In the genomic region with DNA sequence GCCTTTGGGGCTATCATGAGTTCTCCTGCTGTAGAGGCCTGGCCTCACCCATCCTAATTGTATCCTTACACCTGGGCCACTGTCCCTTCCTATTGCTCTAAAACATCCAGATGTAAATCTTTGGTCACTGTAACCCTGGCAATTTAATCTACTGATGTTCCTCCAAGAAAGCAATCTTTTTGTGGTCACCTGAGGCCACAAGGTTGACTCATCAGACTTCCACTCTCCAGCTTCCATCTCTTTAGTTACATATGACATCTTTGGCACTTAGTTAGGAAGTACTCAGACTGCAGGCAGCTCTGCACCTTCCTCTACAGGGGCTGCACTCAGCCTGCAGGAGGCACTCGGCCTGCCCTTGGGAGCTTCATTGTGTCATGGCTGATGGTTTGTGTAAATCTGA, we compare ENCODE assay signal across 23 mouse cellular contexts. TPM values are rescaled to one million over a fixed set of nuclear protein-coding genes. Genes with fewer than 3 reads are reported as not detected.
DNase-seq lines count a peak whose midpoint lies in the region; ATAC-seq and TF ChIP-seq lines count a peak whose summit lies in the region.
"Had no signal": no experiment of that assay in that cellular context is flagged by ENCODE, and none has a peak within 500 bp of the region (broad histone marks: within the 10 kb centered on the region; RNA-seq: fewer than 3 reads in every experiment).

No protein-coding gene starts in this region.

- no peak for DNase-seq in heart, postnatal 0 days (ENCODE audit: low spot score)
- DNase-seq in heart, adult 8-10 months (ENCODE audit: low spot score) = no peak
- no peak for DNase-seq in lung, postnatal 0 days (ENCODE audit: low spot score)
- DNase-seq in 416B (ENCODE audit: low read depth) = peak; percentile 71
- no peak for DNase-seq in midbrain, embryonic 10.5 days (ENCODE audit: low spot score)
- DNase-seq in kidney, adult 11 months = no peak
- DNase-seq: adrenal gland, adult 2 months; adrenal gland, postnatal 14 days; cerebellum, adult 11-12 months; cerebellum, adult 9-10 months; cerebellum, postnatal 14 days; gastrocnemius, postnatal 10 days; gastrocnemius, postnatal 36 days; heart, adult 11 months had no signal

- no peak for TF ChIP-seq EP300 in heart, postnatal 0 days (IDR thresholded peaks at IDR 0.05; ENCODE audit: low read depth)
- no peak for TF ChIP-seq EP300 in lung, postnatal 0 days (IDR thresholded peaks at IDR 0.05)

- peaks cover 18% of the 10 kb centered on the region for H3K36me3 ChIP-seq in heart, postnatal 0 days (replicated peaks; ENCODE audit: control insufficient read depth, insufficient read depth, low read length)
- H3K36me3 ChIP-seq in lung, embryonic 15.5 days = no peaks in the 10 kb centered on the region; the same call in 1 of the 2 replicates
- H3K36me3 ChIP-seq in lung, postnatal 0 days (ENCODE audit: insufficient read depth, low read length) = no peaks in the 10 kb centered on the region
- H3K36me3 ChIP-seq in midbrain, embryonic 10.5 days = 0 out of 2 replicates have a peak, but pooled peaks cover 10% of the 10 kb centered on the region

- ATAC-seq in heart, postnatal 0 days (ENCODE audit: insufficient read depth, low read depth) = no peak
- ATAC-seq in lung, embryonic 15.5 days (ENCODE audit: borderline replicate concordance, extremely low read depth, low FRiP score, low TSS enrichment) = no peak
- no peak for ATAC-seq in lung, postnatal 0 days
- 0 out of 2 replicates have a peak, but pooled peaks have one; percentile 5 for ATAC-seq in granulocyte monocyte progenitor cell, adult 5-6 weeks (replicated peaks; ENCODE audit: poor library complexity, severe bottlenecking)
- ATAC-seq: CD4-positive, CD25-positive, alpha-beta regulatory T cell, adult 4 months; forebrain, embryonic 13.5 days; intestine, postnatal 0 days had no signal

- H3K4me3 ChIP-seq in heart, postnatal 0 days (ENCODE audit: low read depth, low read length) = no peak overlapping the region
- H3K4me3 ChIP-seq in lung, embryonic 15.5 days = no peak overlapping the region
- H3K4me3 ChIP-seq in lung, postnatal 0 days (ENCODE audit: low read depth, low read length) = no peak overlapping the region
- no peak overlapping the region for H3K4me3 ChIP-seq in midbrain, embryonic 10.5 days
- H3K4me3 ChIP-seq: forebrain, embryonic 10.5 days; forebrain, embryonic 13.5 days; hindbrain, embryonic 12.5 days; hindbrain, embryonic 15.5 days had no signal

- H3K27me3 ChIP-seq in heart, postnatal 0 days (ENCODE audit: control insufficient read depth, insufficient read depth, low read length) = no peaks in the 10 kb centered on the region
- H3K27me3 ChIP-seq in lung, embryonic 15.5 days = no peaks in the 10 kb centered on the region
- H3K27me3 ChIP-seq in lung, postnatal 0 days (replicated peaks; ENCODE audit: insufficient read depth, low read length) = no peaks in the 10 kb centered on the region
- H3K27me3 ChIP-seq in midbrain, embryonic 10.5 days (ENCODE audit: low read depth, poor library complexity, severe bottlenecking) = no peaks in the 10 kb centered on the region
- H3K27me3 ChIP-seq: forebrain, embryonic 13.5 days; hindbrain, embryonic 12.5 days; hindbrain, embryonic 15.5 days had no signal

- H3K9ac ChIP-seq in heart, postnatal 0 days (replicated peaks; ENCODE audit: low read depth, low read length) = no peak overlapping the region
- no peak overlapping the region for H3K9ac ChIP-seq in lung, embryonic 15.5 days
- no peak overlapping the region for H3K9ac ChIP-seq in lung, postnatal 0 days (replicated peaks; ENCODE audit: low read depth)
- H3K9ac ChIP-seq: forebrain, embryonic 13.5 days; hindbrain, embryonic 12.5 days; hindbrain, embryonic 15.5 days had no signal

- WGBS in heart, postnatal 0 days = 74% methylated on average over 1 of the region's 1 CpGs
- 78% methylated on average over 1 of the region's 1 CpGs for WGBS in lung, embryonic 15.5 days
- 84% methylated on average over 1 of the region's 1 CpGs for WGBS in lung, postnatal 0 days
- 80% methylated on average over 1 of the region's 1 CpGs for WGBS in midbrain, embryonic 10.5 days

- no peaks in the 10 kb centered on the region for H3K9me3 ChIP-seq in heart, postnatal 0 days (replicated peaks; ENCODE audit: control insufficient read depth, low read length)
- H3K9me3 ChIP-seq in lung, embryonic 15.5 days = no peaks in the 10 kb centered on the region
- H3K9me3 ChIP-seq in lung, postnatal 0 days (ENCODE audit: low read length) = no peaks in the 10 kb centered on the region
- H3K9me3 ChIP-seq in midbrain, embryonic 10.5 days (replicated peaks) = no peaks in the 10 kb centered on the region
- H3K9me3 ChIP-seq: forebrain, embryonic 10.5 days; forebrain, embryonic 13.5 days; hindbrain, embryonic 12.5 days; hindbrain, embryonic 15.5 days had no signal

- TF ChIP-seq CTCF in heart, postnatal 0 days (IDR thresholded peaks at IDR 0.05; ENCODE audit: low read depth) = no peak
- no peak for TF ChIP-seq CTCF in lung, postnatal 0 days (IDR thresholded peaks at IDR 0.05)

- peaks cover 16% of the 10 kb centered on the region for H3K4me1 ChIP-seq in heart, postnatal 0 days (ENCODE audit: control insufficient read depth, insufficient read depth)
- H3K4me1 ChIP-seq in lung, embryonic 15.5 days = peaks cover 16% of the 10 kb centered on the region
- peaks cover 5% of the 10 kb centered on the region; the same call in 1 of the 2 replicates for H3K4me1 ChIP-seq in lung, postnatal 0 days (ENCODE audit: insufficient read depth, low read depth, low read length)
- H3K4me1 ChIP-seq in midbrain, embryonic 10.5 days = peaks cover 13% of the 10 kb centered on the region

- peak overlapping the region; percentile 68; the same call in 1 of the 2 replicates for H3K27ac ChIP-seq in heart, postnatal 0 days (ENCODE audit: low read depth)
- H3K27ac ChIP-seq in lung, embryonic 15.5 days = peak overlapping the region; percentile 68; the same call in 1 of the 2 replicates
- H3K27ac ChIP-seq in lung, postnatal 0 days (ENCODE audit: low read length) = no peak overlapping the region
- no peak overlapping the region for H3K27ac ChIP-seq in midbrain, embryonic 10.5 days (replicated peaks)
- H3K27ac ChIP-seq: forebrain, embryonic 10.5 days; forebrain, embryonic 13.5 days; hindbrain, embryonic 12.5 days; hindbrain, embryonic 15.5 days had no signal

- H3K4me2 ChIP-seq in heart, postnatal 0 days (ENCODE audit: low read depth, low read length) = no peak overlapping the region
- no peak overlapping the region for H3K4me2 ChIP-seq in lung, embryonic 15.5 days
- no peak overlapping the region for H3K4me2 ChIP-seq in lung, postnatal 0 days (replicated peaks; ENCODE audit: low read depth, low read length)
- H3K4me2 ChIP-seq: forebrain, embryonic 13.5 days; heart, embryonic 11.5 days; hindbrain, embryonic 12.5 days; hindbrain, embryonic 15.5 days had no signal

RNA-seq across cellular contexts. Expression of a gene that starts 53.6 kb away (rescaled TPM):
- total RNA-seq in heart, postnatal 0 days (2014; rRNA removed; ENCODE audit: low replicate concordance) = 32.3 and 36.1 TPM in 2 replicates
- 24.3 and 26.3 TPM in 2 replicates for polyA plus RNA-seq in heart, postnatal 0 days (2015; fragmentation: Nextera tagmentation; extraction: Ambion mirVana)
- total RNA-seq in heart, adult 8-10 months (2022) = 10 to 100 TPM; 25.7 to 29.2 (median 27.6) TPM
- polyA plus RNA-seq in lung, embryonic 15.5 days (2015; fragmentation: Nextera tagmentation; extraction: Ambion mirVana) = 29.4 and 32.2 TPM in 2 replicates
- 26.2 and 29.4 TPM in 2 replicates for polyA plus RNA-seq in lung, postnatal 0 days (2015; fragmentation: Nextera tagmentation; extraction: Ambion mirVana)
- 55.0 and 74.2 TPM in 2 replicates for total RNA-seq in granulocyte monocyte progenitor cell, adult 5-6 weeks (2014; fragmentation: Nextera tagmentation)
- 41.3 and 50.3 TPM in 2 replicates for total RNA-seq in granulocyte monocyte progenitor cell, adult 5-6 weeks (2017)
- polyA plus RNA-seq in midbrain, embryonic 10.5 days (2016; fragmentation: Nextera tagmentation; extraction: Ambion mirVana) = 26.8 and 28.2 TPM in 2 replicates

Comparison
In these comparisons a context has a peak if more than half of its experiments do, and no peak if none do; other contexts are left out.
1. H3K27ac ChIP-seq: peak in heart, postnatal 0 days (single experiment) and lung, embryonic 15.5 days (single experiment); none in lung, postnatal 0 days (single experiment) and midbrain, embryonic 10.5 days (single experiment).